Mouse (Mus musculus) embryonic stem cell, embryonic (primary cell): ENCODE data around the gene Zfp655.
"Not testable (repeated sequence)": the region's sequence is repeated elsewhere in the genome, so short reads cannot be mapped to it uniquely, and the experiment has no call there.

ENCODE experiments used
- CTCF ChIA-PET, 4 experiments: fragments of 300-600 bp in 2 of 4; fragments of 350-600 bp in 2 of 4; sonication (Branson Sonifier 250); formaldehyde crosslinking; loops; one replicate each; lab custom pipeline; 2022; ENCODE audit warnings: inconsistent platforms in 2 of 4; lab: Charles Lee
- POLR2A ChIA-PET, 4 experiments: fragments of 300-600 bp in 2 of 4; fragments of 350-600 bp in 2 of 4; sonication (Branson Sonifier 250); formaldehyde crosslinking; loops; one replicate each; lab custom pipeline; 2022; ENCODE audit warnings: antibody characterized with exemption in 4 of 4, inconsistent platforms in 1 of 4; lab: Charles Lee

The Zfp655 gene

DNA sequence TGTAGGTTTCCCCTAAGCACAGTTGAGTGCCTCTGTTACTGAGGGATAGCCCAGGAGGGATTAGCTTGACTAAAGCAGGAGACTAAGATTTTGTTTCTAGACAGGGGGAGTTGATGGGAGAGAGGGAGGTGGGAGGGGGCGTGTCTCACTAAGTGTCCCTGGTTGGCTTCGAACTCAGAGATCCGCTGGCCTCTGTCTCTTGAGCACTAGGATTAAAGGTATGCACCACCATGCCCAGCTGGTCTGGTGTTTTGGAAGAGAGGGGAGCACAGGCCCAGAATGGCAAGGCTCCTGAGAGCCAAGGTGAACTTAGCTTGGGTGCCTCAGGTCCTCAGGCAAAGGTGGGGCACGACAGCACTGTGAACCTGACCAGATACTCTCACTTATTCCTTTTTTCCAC lies 20.2 kb upstream of the Zfp655 start:
- ChIA-PET POLR2A (interaction anchor here in 2 of 4 experiments (0.8 to 22.4 kb wide), 3 partner anchors 9 to 23 kb away, joined by 3 to 510 read pairs (median 3); partner anchors contain the start of gene Zfp655 (in 1 of the 2)), CTCF (no interaction called here)

DNA sequence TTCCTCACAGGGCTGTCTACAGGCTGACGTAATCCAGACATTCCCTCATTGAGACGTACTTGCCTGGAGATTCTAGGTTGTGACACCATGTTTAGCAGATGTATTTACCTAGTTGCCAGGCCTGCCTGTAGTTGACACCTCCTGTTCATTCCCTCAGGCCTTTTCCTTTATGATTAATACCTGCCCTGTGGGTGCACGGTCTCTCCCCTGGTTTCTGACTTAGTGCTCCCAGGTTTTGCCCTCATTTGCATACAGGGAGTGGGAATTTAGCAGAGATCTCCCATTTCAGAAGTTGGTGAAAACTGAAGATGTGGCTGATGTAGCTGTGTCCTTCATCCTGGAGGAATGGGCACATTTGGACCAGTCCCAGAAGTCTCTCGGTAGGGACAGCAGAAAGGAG lies 19.3 kb upstream of the Zfp655 start:
- ChIA-PET CTCF (no interaction called here), POLR2A (interaction anchor here in 3 of 4 experiments (1.4 to 22.4 kb wide), 9 partner anchors 7 to 64 kb away, joined by 3 to 510 read pairs (median 7); partner anchors contain the start of genes Zfp655 (in 3 of the 3) and Zkscan5 (in 1 of the 3))

- CTCF ChIA-PET, result interaction anchor here in 3 of 4 experiments (0.5 to 3.4 kb wide), 12 partner anchors 9 to 605 kb away, joined by 3 to 31 read pairs (median 3); partner anchors contain the start of genes Zkscan5 (in 2 of the 3), Zfp655 (in 1 of the 3) and Zkscan14 (in 1 of the 3)
- POLR2A ChIA-PET, result interaction anchor here (0.6 to 22.4 kb wide), 31 partner anchors 9 to 354 kb away, joined by 3 to 510 read pairs (median 4); partner anchors contain the start of genes Zfp655 (in 3 of the 4), Zkscan5 (in 3 of the 4), Zscan25 (in 2 of the 4) and Cpsf4 (in 1 of the 4)
Observed at GRCm38 (mm10) chr5:145213505-145213904, 18.0 kb upstream of the Zfp655 start.

DNA sequence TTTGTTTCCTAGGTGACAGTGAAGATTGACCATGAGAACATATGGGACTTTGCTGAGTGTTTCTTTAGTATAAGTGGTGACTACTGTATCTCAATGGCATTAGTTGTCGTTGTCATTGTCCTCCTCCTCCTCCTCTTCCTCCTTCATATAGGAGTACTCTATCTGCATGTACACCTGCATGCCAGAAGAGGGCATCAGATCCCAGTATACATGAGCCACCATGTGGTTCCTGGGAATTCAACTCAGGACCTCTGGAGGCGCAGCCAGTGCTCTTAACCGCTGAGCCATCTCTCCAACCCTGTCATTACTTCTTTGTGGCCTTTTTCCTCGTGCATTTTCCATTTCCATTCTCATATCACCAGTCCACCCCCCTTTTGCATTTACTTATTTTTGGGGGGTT lies 16.8 kb upstream of the Zfp655 start:
- ChIA-PET POLR2A (interaction anchor here in 3 of 4 experiments (1.5 to 22.4 kb wide), 8 partner anchors 10 to 34 kb away, joined by 4 to 510 read pairs (median 22); partner anchors contain the start of genes Zfp655 (in 3 of the 3) and Zkscan5 (in 2 of the 3)), CTCF (interaction anchor here in 2 of 4 experiments (1.2 to 3.4 kb wide), 3 partner anchors 10 to 50 kb away, joined by 3 to 31 read pairs (median 3); partner anchors contain the start of genes Zfp655 (in 1 of the 2) and Zkscan5 (in 1 of the 2))

GRCm38 (mm10) chr5:145217746-145218145 lies 13.8 kb upstream of the Zfp655 start:
- CTCF ChIA-PET, result interaction anchor here in 2 of 4 experiments (0.6 to 1.6 kb wide), 2 partner anchors 9 to 20 kb away, joined by 3 to 10 read pairs; no protein-coding TSS in a partner anchor
- POLR2A ChIA-PET, result interaction anchor here (0.6 to 22.4 kb wide), 40 partner anchors 10 to 1022 kb away, joined by 3 to 510 read pairs (median 5); partner anchors contain the start of genes Zfp655 (in 4 of the 4), Cpsf4 (in 3 of the 4), Ptcd1 (in 3 of the 4) and Zkscan5 (in 3 of the 4)

GRCm38 (mm10) chr5:145218206-145218605 lies 13.3 kb upstream of the Zfp655 start:
- POLR2A ChIA-PET, result interaction anchor here (0.5 to 22.4 kb wide), 47 partner anchors 8 to 118 kb away, joined by 3 to 510 read pairs (median 4); partner anchors contain the start of genes Zfp655 (in 4 of the 4), Cpsf4 (in 3 of the 4), Ptcd1 (in 3 of the 4) and Zkscan5 (in 3 of the 4)
- CTCF ChIA-PET, result interaction anchor here in 3 of 4 experiments (0.6 to 1.6 kb wide), 4 partner anchors 10 to 20 kb away, joined by 3 to 10 read pairs (median 4); no protein-coding TSS in a partner anchor

DNA sequence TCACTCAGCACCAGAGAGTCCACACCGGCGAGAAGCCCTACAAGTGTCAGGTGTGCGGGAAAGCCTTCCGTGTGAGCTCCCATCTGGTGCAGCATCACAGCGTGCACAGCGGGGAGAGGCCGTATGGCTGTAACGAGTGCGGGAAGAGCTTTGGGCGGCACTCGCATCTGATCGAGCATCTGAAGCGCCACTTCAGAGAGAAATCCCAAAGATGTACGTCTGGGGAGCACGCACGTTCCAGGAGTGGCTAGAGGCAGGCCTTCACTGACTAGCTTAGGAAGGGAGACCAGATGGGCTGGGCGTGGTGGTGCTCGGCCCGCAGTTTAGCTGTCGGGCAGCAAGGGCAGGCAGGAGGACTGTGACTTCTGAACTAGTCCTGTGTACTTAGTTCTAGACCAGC lies 12.8 kb upstream of the Zfp655 start:
- ChIA-PET POLR2A (interaction anchor here (0.5 to 22.4 kb wide), 43 partner anchors 9 to 252 kb away, joined by 3 to 510 read pairs (median 5); partner anchors contain the start of genes Cpsf4 (in 3 of the 4), Ptcd1 (in 3 of the 4), Zfp655 (in 3 of the 4) and Zkscan5 (in 3 of the 4)), CTCF (interaction anchor here in 3 of 4 experiments (0.6 to 1.6 kb wide), 3 partner anchors 10 to 16 kb away, joined by 3 to 4 read pairs (median 3); no protein-coding TSS in a partner anchor)

- CTCF ChIA-PET, result no interaction called here
- POLR2A ChIA-PET, result interaction anchor here in 3 of 4 experiments (0.9 to 22.4 kb wide), 13 partner anchors 8 to 105 kb away, joined by 3 to 510 read pairs (median 6); partner anchors contain the start of genes Zfp655 (in 3 of the 3) and Zkscan5 (in 3 of the 3)
Observed at GRCm38 (mm10) chr5:145219981-145220380, 11.5 kb upstream of the Zfp655 start.

DNA sequence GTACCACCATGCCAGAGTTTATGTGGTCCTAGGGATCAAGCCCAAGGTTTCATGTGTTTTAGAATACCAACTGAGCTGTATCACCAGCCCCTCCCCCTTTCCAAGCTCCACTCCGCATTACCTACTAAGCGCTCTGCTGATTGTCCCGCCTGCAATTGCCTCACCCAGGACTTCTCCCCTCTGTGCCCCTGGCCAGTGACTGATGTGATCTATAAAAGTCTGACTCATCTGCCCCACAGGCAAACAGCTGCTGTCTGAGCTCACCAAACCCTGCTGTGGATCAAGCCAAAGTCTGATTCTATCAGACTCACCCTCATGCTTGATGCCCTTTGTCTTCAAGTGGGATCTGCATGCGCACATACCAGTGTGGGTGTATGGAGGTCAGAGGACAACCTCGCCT lies 8.7 kb upstream of the Zfp655 start:
- POLR2A ChIA-PET, result interaction anchor here (0.5 to 22.4 kb wide), 23 partner anchors 9 to 852 kb away, joined by 3 to 510 read pairs (median 4); partner anchors contain the start of genes Zfp655 (in 4 of the 4), Zkscan5 (in 2 of the 4), Atp5j2 (in 1 of the 4) and Zscan25 (in 1 of the 4)

GRCm38 (mm10) chr5:145223395-145223794 lies 8.1 kb upstream of the Zfp655 start:
- POLR2A ChIA-PET, result interaction anchor here (0.7 to 22.4 kb wide), 19 partner anchors 9 to 102 kb away, joined by 3 to 510 read pairs (median 4); partner anchors contain the start of genes Zfp655 (in 3 of the 4), Zkscan5 (in 2 of the 4), Atp5j2 (in 1 of the 4) and Zscan25 (in 1 of the 4)
- CTCF ChIA-PET, result interaction anchor here in 3 of 4 experiments (0.8 to 1.4 kb wide), 3 partner anchors 10 to 36 kb away, joined by 3 to 4 read pairs (median 3); partner anchors contain the start of gene Zkscan5 (in 1 of the 3)

More for the DNA sequence above, 8.7 kb upstream of the Zfp655 start:
- CTCF ChIA-PET, result interaction anchor here in 3 of 4 experiments (0.8 to 1.7 kb wide), 4 partner anchors 9 to 37 kb away, joined by 3 to 5 read pairs (median 4); partner anchors contain the start of gene Zkscan5 (in 1 of the 3)

- ChIA-PET CTCF (no interaction called here), POLR2A (interaction anchor here in 2 of 4 experiments (0.8 to 16.5 kb wide), 5 partner anchors 7 to 25 kb away, joined by 4 to 510 read pairs (median 16); partner anchors contain the start of genes Zkscan14 (in 1 of the 2) and Zkscan5 (in 1 of the 2))
Observed at GRCm38 (mm10) chr5:145226453-145226852, 5.1 kb upstream of the Zfp655 start.

DNA sequence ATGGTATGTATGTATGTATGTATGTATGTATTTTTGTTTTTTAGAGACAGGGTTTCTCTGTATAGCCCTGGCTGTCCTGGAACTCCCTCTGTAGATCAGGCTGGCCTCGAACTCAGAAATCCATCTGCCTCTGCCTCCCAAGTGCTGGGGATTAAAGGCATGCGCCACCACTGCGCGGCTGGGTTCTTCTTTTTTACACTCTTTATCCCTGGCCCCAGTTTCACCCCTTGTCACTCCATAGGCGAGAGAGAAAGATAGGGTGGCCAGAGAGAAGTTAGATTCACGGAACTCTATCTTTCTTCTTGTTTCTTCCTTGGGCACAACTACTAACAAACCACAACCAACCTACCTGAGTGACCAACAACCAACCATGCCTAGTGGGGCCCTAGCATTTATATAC lies 2.2 kb upstream of the Zfp655 start:
- CTCF ChIA-PET, result not testable (repeated sequence)
- POLR2A ChIA-PET, result interaction anchor here in 3 of 4 experiments (0.7 to 16.5 kb wide), 9 partner anchors 10 to 1561 kb away, joined by 3 to 510 read pairs (median 16); partner anchors contain the start of gene Zkscan5 (in 2 of the 3)

DNA sequence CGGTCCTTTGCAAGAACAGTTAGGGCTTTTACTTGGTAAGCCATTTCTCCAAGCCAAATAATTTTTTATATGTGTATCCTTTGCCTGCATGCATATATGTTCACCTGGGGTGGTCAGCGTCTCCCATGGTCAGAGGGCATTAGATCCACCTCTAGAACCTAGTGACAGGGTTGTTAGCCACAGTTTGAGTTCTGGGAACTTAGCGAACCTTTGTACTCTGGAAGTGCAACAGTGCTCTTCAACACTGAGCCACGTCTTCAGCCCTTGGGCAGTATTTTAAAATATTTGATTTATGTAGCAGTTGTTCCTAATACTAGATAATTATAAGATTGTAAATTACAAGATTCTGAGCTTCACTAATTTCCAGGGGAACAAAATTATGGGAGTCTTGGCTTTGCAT lies 874 bp upstream of the Zfp655 start:
- ChIA-PET CTCF (interaction anchor here in 1 of 4 experiments (0.6 kb wide), 1 partner anchor 1917 kb away, joined by 3 read pairs; no protein-coding TSS in a partner anchor), POLR2A (interaction anchor here (0.6 to 16.5 kb wide), 46 partner anchors 7 to 667 kb away, joined by 3 to 510 read pairs (median 12); partner anchors contain the start of genes Zkscan5 (in 3 of the 4), Cpsf4 (in 2 of the 4), Ptcd1 (in 2 of the 4) and Zkscan14 (in 2 of the 4))

- ChIA-PET CTCF (interaction anchor here in 1 of 4 experiments (1.1 kb wide), 1 partner anchor 18 kb away, joined by 3 read pairs; no protein-coding TSS in a partner anchor), POLR2A (interaction anchor here (0.7 to 16.5 kb wide), 53 partner anchors 9 to 1113 kb away, joined by 3 to 510 read pairs (median 10); partner anchors contain the start of genes Zkscan5 (in 3 of the 4), Zscan25 (in 3 of the 4), Arpc1a (in 2 of the 4) and Cpsf4 (in 2 of the 4))
Observed at GRCm38 (mm10) chr5:145231893-145232411, 437 bp downstream of the Zfp655 start.

DNA sequence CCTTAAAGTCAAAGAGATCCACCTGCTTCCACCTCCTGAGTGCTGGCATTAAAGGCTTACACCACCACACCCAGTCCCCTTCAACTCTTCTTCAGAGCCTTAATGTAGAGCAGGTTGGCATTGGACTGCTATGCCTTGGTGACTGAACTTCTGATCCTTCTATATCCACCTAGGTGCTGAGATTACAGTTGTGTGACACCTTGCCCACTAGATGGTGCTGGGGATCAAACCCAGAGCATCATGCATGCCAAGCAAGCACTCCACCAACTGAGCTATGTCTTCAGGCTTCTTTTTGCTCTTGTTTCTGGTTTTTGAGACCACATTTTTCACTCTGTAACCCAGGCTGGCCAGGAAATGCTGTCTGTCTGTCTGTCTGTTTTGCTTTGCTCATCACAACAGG lies 3.1 kb downstream of the Zfp655 start:
- CTCF ChIA-PET, result interaction anchor here in 3 of 4 experiments (0.6 to 1.8 kb wide), 5 partner anchors 13 to 126 kb away, joined by 3 to 10 read pairs (median 3); partner anchors contain the start of gene Zkscan5 (in 1 of the 3)
- POLR2A ChIA-PET, result interaction anchor here in 3 of 4 experiments (0.9 to 16.5 kb wide), 27 partner anchors 8 to 104 kb away, joined by 3 to 510 read pairs (median 4); partner anchors contain the start of genes Zkscan5 (in 3 of the 3), Cpsf4 (in 2 of the 3), Ptcd1 (in 2 of the 3) and Zkscan14 (in 1 of the 3)

GRCm38 (mm10) chr5:145249520-145249919 lies 18.0 kb downstream of the Zfp655 start:
- ChIA-PET POLR2A (interaction anchor here in 3 of 4 experiments (0.7 to 11.1 kb wide), 10 partner anchors 10 to 1537 kb away, joined by 3 to 188 read pairs (median 8); partner anchors contain the start of genes Zfp655 (in 3 of the 3) and Zkscan5 (in 1 of the 3)), CTCF (interaction anchor here in 1 of 4 experiments (0.7 kb wide), 1 partner anchor 955 kb away, joined by 5 read pairs; no protein-coding TSS in a partner anchor)

GRCm38 (mm10) chr5:145273568-145273967 lies 42.1 kb downstream of the Zfp655 start:
- CTCF ChIA-PET, POLR2A ChIA-PET: not testable (repeated sequence)
